Mouse (Mus musculus): ENCODE measurements around the gene Alg14. TPM values are rescaled to one million over a fixed set of nuclear protein-coding genes. Genes with fewer than 3 reads are reported as not detected.
A peak's percentile ranks its signal among the peaks of the same experiment; 100 is the strongest.

The Alg14 gene
- polyA plus RNA-seq, 1 experiment from 2014 or later, result 42.9 TPM

DNA sequence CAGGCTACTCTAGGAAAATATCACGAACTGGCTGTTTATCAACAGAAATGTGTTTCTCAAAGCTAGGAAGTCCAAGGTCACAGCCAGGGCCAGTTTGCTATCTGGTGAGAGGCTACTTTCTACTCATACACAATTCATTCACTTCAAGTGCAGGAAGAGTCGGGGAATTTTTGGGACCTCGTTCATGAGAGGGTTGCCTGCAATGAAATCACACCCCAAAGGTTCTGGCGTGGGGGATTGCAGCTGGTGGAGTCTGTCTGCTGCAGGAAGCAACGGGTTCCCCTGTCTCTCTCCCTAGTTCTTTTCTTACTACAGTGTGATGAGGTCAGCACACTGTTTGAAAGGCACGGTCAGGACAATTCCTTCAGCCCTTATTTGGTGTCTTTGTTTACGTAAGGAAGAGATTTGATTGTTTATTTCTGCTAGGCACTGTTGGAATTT is 48.8 kb downstream of the Alg14 start:
- H3K9me3 ChIP-seq (replicated peaks), result no peaks in the 10 kb centered on the region
- H3K27me3 ChIP-seq, result no peaks in the 10 kb centered on the region
- H3K4me2 ChIP-seq (replicated peaks), result no peak overlapping the region
- H3K4me3 ChIP-seq (replicated peaks), result no peak overlapping the region
- no peak for ATAC-seq (ENCODE audit: insufficient number of reproducible peaks, low FRiP score, low TSS enrichment, low read depth)
- 33% methylated on average over 7 of the region's 7 CpGs for WGBS
- H3K36me3 ChIP-seq, result no peaks in the 10 kb centered on the region
- H3K9ac ChIP-seq, result no peak overlapping the region
- peak overlapping the region; percentile 45 for H3K27ac ChIP-seq (replicated peaks)
- peaks cover 37% of the 10 kb centered on the region for H3K4me1 ChIP-seq

DNA sequence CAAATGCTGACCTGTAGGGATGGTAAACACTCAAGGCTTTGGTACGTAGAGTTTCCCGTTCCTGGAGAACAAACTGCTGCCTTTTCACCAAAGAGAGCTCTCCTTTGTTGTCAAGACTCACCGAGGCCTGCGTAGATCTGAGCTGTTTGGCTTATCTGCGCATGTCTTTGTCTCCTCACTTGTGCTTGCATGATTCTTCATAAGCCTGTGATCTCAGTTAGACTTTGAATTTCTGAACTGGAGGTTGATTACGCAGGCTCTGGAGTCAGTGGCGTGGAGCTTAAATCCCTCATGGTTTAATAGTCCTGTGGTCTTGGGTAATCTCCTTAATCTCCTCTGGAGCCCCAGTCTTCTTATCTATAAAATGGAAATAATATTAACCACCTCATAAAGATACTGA is 51.7 kb downstream of the Alg14 start:
- Histone ChIP-seq H3K9ac (no peak overlapping the region), H3K4me1 (peaks cover 53% of the 10 kb centered on the region), H3K27ac (replicated peaks) (no peak overlapping the region), H3K9me3 (replicated peaks) (no peaks in the 10 kb centered on the region), H3K4me3 (replicated peaks) (no peak overlapping the region), H3K4me2 (replicated peaks) (no peak overlapping the region), H3K27me3 (no peaks in the 10 kb centered on the region), H3K36me3 (no peaks in the 10 kb centered on the region)
- WGBS, result 85% methylated on average over 7 of the region's 7 CpGs
- no peak for ATAC-seq (ENCODE audit: insufficient number of reproducible peaks, low FRiP score, low TSS enrichment, low read depth)

DNA sequence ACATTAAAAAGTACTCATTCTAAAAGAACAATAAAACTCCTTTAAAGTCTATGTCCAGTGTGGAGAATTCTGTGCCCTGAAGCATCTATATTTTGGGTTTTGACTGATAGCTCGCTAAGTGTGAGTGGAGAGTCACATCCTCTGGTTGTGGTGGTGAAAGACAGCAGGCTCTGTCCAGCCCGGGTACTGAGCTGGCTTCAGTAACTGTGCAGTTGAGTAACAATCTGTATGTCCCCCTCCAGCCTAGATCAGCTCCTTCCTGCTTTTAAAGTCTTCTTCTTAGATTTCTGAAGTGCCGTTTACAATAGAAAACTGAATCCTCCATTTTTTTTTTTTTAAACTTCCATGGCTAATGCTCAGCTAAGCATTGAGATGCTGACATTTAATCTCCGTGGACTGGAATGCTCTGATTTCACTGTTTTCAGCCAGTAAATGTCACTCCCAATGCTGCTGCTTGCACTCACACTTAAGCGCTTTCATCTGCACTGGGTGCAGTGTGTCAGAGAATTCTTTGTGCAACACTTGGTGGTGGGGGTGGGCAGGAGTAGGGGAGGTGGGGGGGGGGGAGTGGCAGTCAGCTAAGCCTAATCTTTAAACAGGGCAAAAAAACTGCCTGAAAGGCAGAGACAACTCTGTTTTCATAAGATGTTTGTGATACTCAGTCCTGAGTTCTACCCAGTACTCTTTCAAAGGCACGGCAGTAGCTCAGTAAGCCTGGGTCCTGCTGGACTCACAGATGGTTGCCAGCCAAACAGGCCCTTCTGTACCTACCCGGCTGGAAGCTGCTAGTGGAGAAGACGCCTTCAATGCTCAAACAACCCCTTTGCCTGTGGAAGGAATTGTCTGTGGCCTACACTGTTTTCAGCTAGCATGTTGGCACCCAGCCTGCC is 52.7 kb downstream of the Alg14 start:
- peaks cover 64% of the 10 kb centered on the region for H3K4me1 ChIP-seq
- 17% methylated on average over 8 of the region's 8 CpGs for WGBS
- H3K4me3 ChIP-seq (replicated peaks), result no peak overlapping the region
- ATAC-seq (ENCODE audit: insufficient number of reproducible peaks, low FRiP score, low TSS enrichment, low read depth), result peak; percentile 40; the same call in 1 of the 2 replicates
- no peaks in the 10 kb centered on the region for H3K36me3 ChIP-seq
- H3K27ac ChIP-seq (replicated peaks), result peak overlapping the region; percentile 73
- H3K4me2 ChIP-seq (replicated peaks), result no peak overlapping the region
- H3K9me3 ChIP-seq (replicated peaks), result no peaks in the 10 kb centered on the region
- no peak overlapping the region for H3K9ac ChIP-seq
- no peaks in the 10 kb centered on the region for H3K27me3 ChIP-seq

DNA sequence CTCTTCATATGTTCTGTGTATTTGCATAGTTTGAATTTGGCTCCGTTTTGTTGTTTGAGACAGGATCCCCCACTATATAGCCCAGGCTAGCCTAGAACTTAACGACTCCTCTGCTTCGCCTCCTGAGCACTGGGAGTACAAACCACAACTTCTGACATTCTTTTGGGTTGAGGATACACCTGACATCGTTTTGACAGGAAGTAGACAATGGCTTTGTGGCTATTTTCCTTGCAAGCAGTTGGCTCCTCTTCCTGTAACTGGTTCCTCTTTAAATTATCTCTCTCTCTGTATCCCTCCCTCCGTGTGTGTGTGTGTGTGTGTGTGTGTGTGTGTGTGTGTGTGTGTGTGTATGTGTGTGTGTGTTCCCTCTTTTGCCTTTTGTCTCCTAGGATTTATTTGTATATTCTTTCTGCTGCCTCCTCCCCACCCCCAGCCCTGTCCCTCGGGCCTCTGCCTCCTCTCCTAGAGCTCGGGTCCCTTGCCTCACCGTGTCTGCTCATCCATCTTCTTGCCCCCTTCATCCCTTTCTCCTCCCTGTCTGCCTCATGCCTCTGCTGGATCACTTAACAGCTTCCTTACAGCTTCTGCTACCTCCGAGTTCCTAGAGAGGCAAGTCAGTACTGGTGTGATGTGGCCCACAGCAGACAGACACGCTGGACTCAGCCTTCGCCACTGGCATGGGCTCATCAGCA is 53.5 kb downstream of the Alg14 start:
- Histone ChIP-seq H3K27ac (replicated peaks) (peak overlapping the region; percentile 73), H3K9me3 (replicated peaks) (no peaks in the 10 kb centered on the region), H3K4me2 (replicated peaks) (no peak overlapping the region), H3K9ac (no peak overlapping the region), H3K4me3 (replicated peaks) (no peak overlapping the region), H3K36me3 (no peaks in the 10 kb centered on the region), H3K4me1 (peaks cover 72% of the 10 kb centered on the region), H3K27me3 (no peaks in the 10 kb centered on the region)
- WGBS, result 38% methylated on average over 10 of the region's 11 CpGs
- ATAC-seq (ENCODE audit: insufficient number of reproducible peaks, low FRiP score, low TSS enrichment, low read depth), result no peak

DNA sequence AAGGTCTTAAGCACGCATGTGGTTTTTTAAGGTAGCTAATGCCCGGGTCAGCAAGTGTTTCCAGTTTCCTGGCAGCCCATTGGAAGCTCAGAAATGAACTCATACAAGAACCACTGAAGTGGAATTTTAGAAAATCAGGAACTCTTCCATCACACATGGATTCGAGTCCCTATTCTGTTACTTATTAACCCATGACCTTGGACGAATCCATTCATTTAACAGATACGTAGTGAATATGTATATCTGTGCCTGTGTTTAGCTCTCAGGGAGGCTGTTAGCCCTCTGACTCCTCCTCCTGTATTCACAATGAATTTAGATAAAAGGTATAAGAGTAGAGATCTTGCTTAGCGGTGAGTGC is 54.0 kb downstream of the Alg14 start:
- Histone ChIP-seq H3K9ac (no peak overlapping the region), H3K27me3 (no peaks in the 10 kb centered on the region), H3K4me2 (replicated peaks) (no peak overlapping the region), H3K36me3 (no peaks in the 10 kb centered on the region), H3K4me3 (replicated peaks) (no peak overlapping the region), H3K27ac (replicated peaks) (peak overlapping the region; percentile 73; the same call in 1 of the 2 replicates), H3K9me3 (replicated peaks) (no peaks in the 10 kb centered on the region), H3K4me1 (peaks cover 73% of the 10 kb centered on the region)
- 46% methylated on average over 6 of the region's 6 CpGs for WGBS
- no peak for ATAC-seq (ENCODE audit: insufficient number of reproducible peaks, low FRiP score, low TSS enrichment, low read depth)

DNA sequence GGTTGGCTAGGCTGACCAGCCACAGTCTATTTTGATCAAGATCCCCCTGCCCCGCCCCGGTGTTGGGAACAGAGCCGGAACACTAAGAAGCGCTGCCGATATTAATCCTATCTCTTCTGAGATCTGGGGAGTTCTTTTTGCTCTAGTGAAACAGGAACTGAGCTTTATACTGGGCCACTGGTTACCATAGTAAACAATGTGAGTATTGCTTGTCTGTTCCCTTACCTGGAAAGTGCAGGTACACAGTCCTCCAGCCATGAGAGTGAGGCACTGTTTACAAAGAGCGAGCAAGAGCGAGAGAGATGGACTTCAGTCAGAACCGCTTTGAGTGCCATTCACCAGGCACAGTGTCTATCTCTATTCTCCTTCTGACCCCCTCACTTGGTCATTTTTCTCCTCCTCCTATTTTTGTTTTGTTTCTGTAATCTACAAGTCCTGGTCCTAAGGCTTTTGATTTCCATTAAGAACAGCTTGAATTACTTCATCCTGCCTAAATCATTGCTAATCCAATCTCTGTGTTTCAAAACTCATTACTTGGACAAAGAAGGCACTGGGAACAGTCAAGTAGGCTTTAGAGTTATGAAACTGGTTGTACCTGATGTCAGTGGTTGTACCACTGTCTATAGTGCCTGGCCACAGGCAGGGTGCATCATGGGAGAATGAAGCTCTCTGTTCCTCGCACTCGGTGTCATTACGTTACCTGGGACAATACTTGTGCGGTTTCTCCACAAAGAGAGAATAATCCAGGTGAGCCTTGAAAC is 55.1 kb downstream of the Alg14 start:
- H3K4me3 ChIP-seq (replicated peaks), result no peak overlapping the region
- H3K4me1 ChIP-seq, result peaks cover 70% of the 10 kb centered on the region
- H3K27me3 ChIP-seq, result no peaks in the 10 kb centered on the region
- no peak overlapping the region for H3K9ac ChIP-seq
- H3K36me3 ChIP-seq, result no peaks in the 10 kb centered on the region
- no peak overlapping the region for H3K4me2 ChIP-seq (replicated peaks)
- H3K27ac ChIP-seq (replicated peaks), result peak overlapping the region; percentile 11
- ATAC-seq (ENCODE audit: insufficient number of reproducible peaks, low FRiP score, low TSS enrichment, low read depth), result no peak
- WGBS, result 81% methylated on average over 12 of the region's 12 CpGs
- no peaks in the 10 kb centered on the region for H3K9me3 ChIP-seq (replicated peaks)

DNA sequence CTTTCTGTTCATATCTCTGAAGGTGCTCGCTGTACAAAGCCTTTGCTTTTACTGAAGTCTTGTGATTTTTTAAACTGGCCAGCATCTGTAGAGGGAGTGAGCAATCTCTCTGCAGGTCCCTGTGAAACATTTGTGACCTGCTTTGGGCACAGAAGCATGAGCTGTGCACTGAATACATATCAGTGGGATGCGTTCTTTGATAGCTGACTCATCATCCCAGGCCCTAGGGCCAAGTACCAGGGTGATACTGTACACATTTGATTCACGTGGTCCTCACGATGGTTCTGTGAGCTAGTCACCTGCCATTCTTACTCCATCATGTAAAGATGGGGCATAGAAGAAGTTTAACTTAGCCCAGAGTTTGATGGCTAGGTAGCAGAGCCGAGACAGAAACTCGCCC is 57.2 kb downstream of the Alg14 start:
- H3K36me3 ChIP-seq, result no peaks in the 10 kb centered on the region
- H3K27ac ChIP-seq (replicated peaks), result peak overlapping the region; percentile 74
- no peak overlapping the region for H3K4me2 ChIP-seq (replicated peaks)
- no peak overlapping the region for H3K9ac ChIP-seq
- peaks cover 65% of the 10 kb centered on the region for H3K4me1 ChIP-seq
- H3K9me3 ChIP-seq (replicated peaks), result no peaks in the 10 kb centered on the region
- no peak for ATAC-seq (ENCODE audit: insufficient number of reproducible peaks, low FRiP score, low TSS enrichment, low read depth)
- 79% methylated on average over 6 of the region's 6 CpGs for WGBS
- no peaks in the 10 kb centered on the region for H3K27me3 ChIP-seq
- H3K4me3 ChIP-seq (replicated peaks), result no peak overlapping the region

DNA sequence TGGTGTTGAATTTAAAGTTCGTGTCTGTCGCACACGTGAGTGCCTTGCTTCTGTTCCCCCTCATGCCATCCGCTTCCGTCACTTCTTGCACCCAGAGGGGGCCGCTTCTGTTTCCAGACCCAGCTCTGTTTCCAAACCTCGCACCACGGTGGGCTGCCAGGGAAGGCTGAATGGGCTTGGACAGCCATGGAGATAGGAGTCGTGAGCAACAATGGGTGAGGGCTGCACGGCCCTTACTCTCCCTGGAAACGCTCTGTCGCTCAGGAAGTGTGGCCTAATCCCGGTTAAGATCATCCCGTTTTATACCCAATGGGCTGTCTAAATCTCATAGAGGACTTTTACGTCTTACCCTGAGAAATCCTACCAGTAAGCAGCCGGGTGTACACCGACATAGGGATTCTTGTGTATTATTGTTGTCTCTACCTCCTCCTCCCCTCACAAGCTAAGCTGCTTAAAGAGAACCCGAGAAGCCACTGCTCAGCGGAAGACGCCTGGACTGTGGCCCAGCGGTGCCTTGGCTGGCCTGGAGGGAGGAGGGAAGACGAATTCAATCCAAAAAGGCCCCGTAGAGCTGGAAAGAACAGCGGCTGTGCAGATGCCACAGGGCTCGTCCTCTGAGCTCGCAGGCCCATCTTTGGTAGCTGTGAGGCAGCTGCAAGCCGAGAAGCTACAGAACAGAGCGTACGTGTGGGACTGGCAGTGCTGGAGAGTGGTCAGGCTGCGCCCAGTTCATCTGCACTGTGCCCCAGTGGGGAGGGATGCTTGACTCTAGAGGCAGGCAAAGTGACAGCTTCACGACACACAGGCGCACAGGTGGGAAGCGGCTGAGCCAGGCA is 58.0 kb downstream of the Alg14 start:
- Histone ChIP-seq H3K4me2 (replicated peaks) (no peak overlapping the region), H3K4me1 (peaks cover 58% of the 10 kb centered on the region), H3K9ac (no peak overlapping the region), H3K4me3 (replicated peaks) (no peak overlapping the region), H3K9me3 (replicated peaks) (no peaks in the 10 kb centered on the region), H3K27me3 (no peaks in the 10 kb centered on the region), H3K27ac (replicated peaks) (peak overlapping the region; percentile 58), H3K36me3 (no peaks in the 10 kb centered on the region)
- ATAC-seq (ENCODE audit: insufficient number of reproducible peaks, low FRiP score, low TSS enrichment, low read depth), result peak; percentile 53; the same call in 1 of the 2 replicates
- WGBS, result 44% methylated on average over 33 of the region's 33 CpGs

DNA sequence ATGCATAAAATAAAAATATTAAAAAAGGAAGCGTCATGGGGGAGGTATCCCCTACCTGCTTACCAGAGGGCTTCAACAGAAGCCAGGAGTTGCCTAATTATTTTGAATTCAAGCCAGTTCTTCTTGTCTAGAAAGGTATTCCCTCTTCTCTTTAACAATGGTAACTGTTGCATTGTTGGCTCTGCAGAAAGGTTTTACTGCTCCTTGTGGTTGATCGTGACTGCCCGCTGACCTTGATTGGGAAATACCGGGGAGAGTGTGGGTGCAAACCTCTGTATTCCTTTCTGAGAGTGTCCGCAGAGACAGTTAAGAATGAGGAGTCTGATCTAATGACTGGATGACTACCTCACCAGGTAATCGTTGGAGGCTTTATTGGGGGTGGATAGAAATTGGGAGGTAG is 59.7 kb downstream of the Alg14 start:
- Histone ChIP-seq H3K4me2 (replicated peaks) (no peak overlapping the region), H3K4me3 (replicated peaks) (no peak overlapping the region), H3K27me3 (no peaks in the 10 kb centered on the region), H3K4me1 (peaks cover 44% of the 10 kb centered on the region), H3K27ac (replicated peaks) (no peak overlapping the region), H3K9me3 (replicated peaks) (no peaks in the 10 kb centered on the region), H3K9ac (no peak overlapping the region), H3K36me3 (no peaks in the 10 kb centered on the region)
- ATAC-seq (ENCODE audit: insufficient number of reproducible peaks, low FRiP score, low TSS enrichment, low read depth), result no peak
- WGBS, result 88% methylated on average over 6 of the region's 6 CpGs

DNA sequence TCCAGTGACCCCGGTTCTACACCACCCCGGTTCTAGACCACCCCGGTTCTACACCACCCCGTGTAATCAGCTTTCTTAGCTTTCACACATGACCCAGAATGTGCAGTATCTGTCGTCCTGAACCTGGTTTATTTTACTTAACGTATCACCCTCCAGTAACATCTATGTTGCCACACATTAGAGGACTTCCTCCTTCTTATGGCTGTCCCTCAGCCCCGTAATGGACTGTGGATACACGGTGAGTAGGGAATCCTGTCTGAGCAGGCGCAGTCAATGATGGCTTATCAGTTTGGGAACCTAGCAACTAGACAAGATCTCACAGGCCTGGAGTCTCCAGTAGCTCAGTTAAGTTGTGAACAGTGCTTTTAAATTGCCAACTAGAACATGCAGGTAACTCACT is 62.7 kb downstream of the Alg14 start:
- Histone ChIP-seq H3K9ac (no peak overlapping the region), H3K27ac (replicated peaks) (no peak overlapping the region), H3K4me3 (replicated peaks) (no peak overlapping the region), H3K4me2 (replicated peaks) (no peak overlapping the region), H3K36me3 (no peaks in the 10 kb centered on the region), H3K27me3 (no peaks in the 10 kb centered on the region), H3K4me1 (peaks cover 15% of the 10 kb centered on the region), H3K9me3 (replicated peaks) (no peaks in the 10 kb centered on the region)
- 84% methylated on average over 9 of the region's 9 CpGs for WGBS
- no peak for ATAC-seq (ENCODE audit: insufficient number of reproducible peaks, low FRiP score, low TSS enrichment, low read depth)

Measured in embryonic facial prominence, embryonic 15.5 days (tissue).